Mouse (Mus musculus) embryonic facial prominence, embryonic 14.5 days (tissue): Measurements from ENCODE around the gene Thada. TPM values are rescaled to one million over a fixed set of nuclear protein-coding genes. Genes with fewer than 3 reads are reported as not detected.

Experiments used
- ATAC-seq: fragments of 200-750 bp; cut with Nextera tagmentation; 2 replicates; pipeline ENCODE4 v1.8.0; 2017; ENCODE audit warnings: low read depth, moderate number of reproducible peaks, moderate TSS enrichment
- DNase-seq: peaks from one replicate; pipeline ENCODE4 v3.0.0-alpha.2; 2015; ENCODE audit warnings: low spot score
- H3K27ac ChIP-seq: fragments of 300-500 bp; sonication (generic); replicated peaks from 2 replicates; pipeline ENCODE4 v1.5.1; 2014; ENCODE audit warnings: low read depth, mild to moderate bottlenecking, low read length, moderate library complexity
- H3K27me3 ChIP-seq: fragments of 300-500 bp; sonication (generic); replicated peaks from 2 replicates; pipeline ENCODE4 v1.6.1; 2014; ENCODE audit warnings: low read length; ENCODE audit not compliant: control insufficient read depth, insufficient read depth
- H3K36me3 ChIP-seq: fragments of 300-500 bp; sonication (generic); 2 replicates; pipeline ENCODE4 v1.6.1; 2014; ENCODE audit warnings: low read length, mixed read lengths; ENCODE audit not compliant: control insufficient read depth, insufficient read depth
- H3K4me1 ChIP-seq: fragments of 300-500 bp; sonication (generic); 2 replicates; pipeline ENCODE4 v1.6.1; 2014; ENCODE audit warnings: antibody characterized with exemption, low read length; ENCODE audit not compliant: control insufficient read depth, insufficient read depth
- H3K4me2 ChIP-seq: fragments of 300-500 bp; sonication (generic); 2 replicates; pipeline ENCODE4 v1.6.1; 2014; ENCODE audit warnings: low read depth, mild to moderate bottlenecking, low read length, moderate library complexity, mixed read lengths
- H3K4me3 ChIP-seq: fragments of 300-500 bp; sonication (generic); 2 replicates; pipeline ENCODE4 v1.5.1; 2014; ENCODE audit warnings: low read depth, mild to moderate bottlenecking, low read length
- H3K9ac ChIP-seq: fragments of 300-500 bp; sonication (generic); 2 replicates; pipeline ENCODE4 v1.6.1; 2014; ENCODE audit warnings: low read depth, mild to moderate bottlenecking, low read length, moderate library complexity, mixed read lengths
- H3K9me3 ChIP-seq: fragments of 300-500 bp; sonication (generic); 2 replicates; pipeline ENCODE4 v1.6.1; 2016; ENCODE audit warnings: low read length; ENCODE audit not compliant: control insufficient read depth
- WGBS: fragments of 180-500 bp; shearing (Covaris S2); extraction: QIAGEN DNeasy Blood & Tissue Kit; methylation state at CpG from one replicate; pipeline ENCODE4 v1.1.7; 2014; 5-methylcytosine and 5-hydroxymethylcytosine counted together
- polyA plus RNA-seq: library from polyadenylated mRNA; unstranded; fragments of >200 nt; fragmentation: Nextera tagmentation; extraction: Ambion mirVana; gene quantifications from 2 replicates; pipeline ENCODE4 v1.2.1, GENCODE M21; 2014

Gene Thada
- polyA plus RNA-seq, 1 experiment from 2014 or later = 6.2 TPM

GRCm38 (mm10) chr17:84370385-84370784, 95.6 kb downstream of the Thada start:
- peak overlapping the region; percentile 58; the same call in 1 of the 2 replicates for H3K27ac ChIP-seq
- DNase-seq = peak; percentile 55
- H3K4me1 ChIP-seq = peaks cover 42% of the 10 kb centered on the region

GRCm38 (mm10) chr17:84369769-84370168, 96.2 kb downstream of the Thada start:
- WGBS = 58% methylated on average over 3 of the region's 3 CpGs
- H3K4me1 ChIP-seq = peaks cover 48% of the 10 kb centered on the region

More at GRCm38 (mm10) chr17:84370385-84370784, 95.6 kb downstream of the Thada start:
- H3K4me3 ChIP-seq = no peak overlapping the region
- peaks cover 3% of the 10 kb centered on the region for H3K36me3 ChIP-seq
- no peaks in the 10 kb centered on the region for H3K9me3 ChIP-seq
- no peak for ATAC-seq
- WGBS = 66% methylated on average over 5 of the region's 5 CpGs
- no peak overlapping the region for H3K9ac ChIP-seq
- H3K4me2 ChIP-seq = no peak overlapping the region
- no peaks in the 10 kb centered on the region for H3K27me3 ChIP-seq

GRCm38 (mm10) chr17:84368213-84369014, 97.6 kb downstream of the Thada start:
- no peaks in the 10 kb centered on the region for H3K9me3 ChIP-seq
- WGBS = 57% methylated on average over 11 of the region's 11 CpGs
- no peaks in the 10 kb centered on the region for H3K36me3 ChIP-seq
- H3K4me2 ChIP-seq = no peak overlapping the region
- peak overlapping the region; percentile 82 for H3K27ac ChIP-seq
- peak; percentile 68 for DNase-seq
- ATAC-seq = peak; percentile 32; the same call in 1 of the 2 replicates
- H3K9ac ChIP-seq = no peak overlapping the region
- peaks cover 57% of the 10 kb centered on the region for H3K4me1 ChIP-seq
- no peaks in the 10 kb centered on the region for H3K27me3 ChIP-seq
- H3K4me3 ChIP-seq = no peak overlapping the region

More at GRCm38 (mm10) chr17:84369769-84370168, 96.2 kb downstream of the Thada start:
- no peak overlapping the region for H3K4me3 ChIP-seq
- H3K9ac ChIP-seq = no peak overlapping the region
- H3K4me2 ChIP-seq = no peak overlapping the region
- no peaks in the 10 kb centered on the region for H3K36me3 ChIP-seq
- no peak overlapping the region for H3K27ac ChIP-seq
- H3K9me3 ChIP-seq = no peaks in the 10 kb centered on the region
- no peak for ATAC-seq
- no peaks in the 10 kb centered on the region for H3K27me3 ChIP-seq
- DNase-seq = no peak

- WGBS = 47% methylated on average over 3 of the region's 3 CpGs
- Histone ChIP-seq H3K27me3 (no peaks in the 10 kb centered on the region), H3K27ac (peak overlapping the region; percentile 82), H3K9ac (0 out of 2 replicates have a peak overlapping the region, but pooled peaks have one; percentile 6), H3K9me3 (no peaks in the 10 kb centered on the region), H3K4me3 (no peak overlapping the region), H3K36me3 (no peaks in the 10 kb centered on the region), H3K4me2 (no peak overlapping the region), H3K4me1 (peaks cover 57% of the 10 kb centered on the region)
- ATAC-seq (peak; percentile 64), DNase-seq (no peak)
Measured at GRCm38 (mm10) chr17:84367663-84368062, 98.3 kb downstream of the Thada start.

GRCm38 (mm10) chr17:84365791-84366301, 100.2 kb downstream of the Thada start:
- H3K4me3 ChIP-seq = no peak overlapping the region
- 28% methylated on average over 6 of the region's 6 CpGs for WGBS
- H3K9me3 ChIP-seq = no peaks in the 10 kb centered on the region
- no peaks in the 10 kb centered on the region for H3K36me3 ChIP-seq
- no peaks in the 10 kb centered on the region for H3K27me3 ChIP-seq
- peak overlapping the region; percentile 69 for H3K27ac ChIP-seq
- DNase-seq (peak; percentile 92), ATAC-seq (peak; percentile 70)
- 0 out of 2 replicates have a peak overlapping the region, but pooled peaks have one; percentile 4 for H3K4me2 ChIP-seq
- no peak overlapping the region for H3K9ac ChIP-seq
- H3K4me1 ChIP-seq = peaks cover 55% of the 10 kb centered on the region

- peak overlapping the region; percentile 20; the same call in 1 of the 2 replicates for H3K9ac ChIP-seq
- H3K27ac ChIP-seq = peak overlapping the region; percentile 69
- no peak for ATAC-seq
- no peaks in the 10 kb centered on the region for H3K9me3 ChIP-seq
- no peaks in the 10 kb centered on the region for H3K36me3 ChIP-seq
- H3K27me3 ChIP-seq = no peaks in the 10 kb centered on the region
- no peak overlapping the region for H3K4me3 ChIP-seq
- 43% methylated on average over 9 of the region's 9 CpGs for WGBS
- peaks cover 48% of the 10 kb centered on the region for H3K4me1 ChIP-seq
- DNase-seq = no peak
- H3K4me2 ChIP-seq = no peak overlapping the region
Measured at GRCm38 (mm10) chr17:84365006-84365716, 100.8 kb downstream of the Thada start.

GRCm38 (mm10) chr17:84363444-84363843, 102.6 kb downstream of the Thada start:
- ATAC-seq = no peak
- DNase-seq = no peak
- H3K4me3 ChIP-seq = no peak overlapping the region
- H3K9ac ChIP-seq = no peak overlapping the region
- H3K36me3 ChIP-seq = peaks cover 5% of the 10 kb centered on the region; the same call in 1 of the 2 replicates
- H3K27ac ChIP-seq = 0 out of 2 replicates have a peak overlapping the region, but pooled peaks have one; percentile 69
- no peaks in the 10 kb centered on the region for H3K9me3 ChIP-seq
- H3K4me1 ChIP-seq = peaks cover 33% of the 10 kb centered on the region
- 41% methylated on average over 2 of the region's 2 CpGs for WGBS
- H3K4me2 ChIP-seq = no peak overlapping the region
- H3K27me3 ChIP-seq = no peaks in the 10 kb centered on the region

- Histone ChIP-seq H3K36me3 (peaks cover 5% of the 10 kb centered on the region; the same call in 1 of the 2 replicates), H3K4me2 (no peak overlapping the region), H3K27ac (no peak overlapping the region), H3K9me3 (no peaks in the 10 kb centered on the region), H3K4me1 (peaks cover 26% of the 10 kb centered on the region), H3K4me3 (no peak overlapping the region), H3K9ac (no peak overlapping the region), H3K27me3 (no peaks in the 10 kb centered on the region)
- ATAC-seq = no peak
- no peak for DNase-seq
- 65% methylated on average over 13 of the region's 13 CpGs for WGBS
Measured at GRCm38 (mm10) chr17:84362581-84363286, 103.3 kb downstream of the Thada start.
